Mouse (Mus musculus) ES-Bruce4 (cell line): ENCODE data around the gene Chrna3.

ENCODE experiments used
- CTCF ChIP-seq: IDR thresholded peaks from one replicate; pipeline ENCODE4 v1.8.1; 2011; ENCODE audit warnings: low read depth, low read length
- EP300 ChIP-seq: IDR thresholded peaks from 2 replicates; pipeline ENCODE4 v1.6.1; 2011; ENCODE audit warnings: low read depth, low read length; ENCODE audit not compliant: insufficient read depth

GRCm38 (mm10) chr9:54994381-54994780 is 32.0 kb downstream of the Chrna3 start:
- TF ChIP-seq CTCF: no peak
- no peak for TF ChIP-seq EP300
